Mouse (Mus musculus) heart, postnatal 4 days (tissue): ENCODE data around the gene Apol8. TPM values are rescaled to one million over a fixed set of nuclear protein-coding genes. Genes with fewer than 3 reads are reported as not detected.

ENCODE experiments used
- total RNA-seq, 2 experiments: library from RNA; stranded (reverse); gene quantifications; 2 replicates each; pipeline ENCODE4 v1.2.3; 2021

Gene Apol8
- total RNA-seq, 2 experiments from 2014 or later, result 0.17 to 0.38 TPM

Other genes with a start within 250 kb of the Apol8 start
- gene Apol11a, start 248.7 kb downstream of the Apol8 start, total RNA-seq, result not detected
- gene Apol7c, start 223.7 kb downstream of the Apol8 start, total RNA-seq, result not detected
- gene 1700025B11Rik, start 195.1 kb downstream of the Apol8 start, total RNA-seq, result not detected
- not detected for gene Apol10b, start 160.9 kb downstream of the Apol8 start, total RNA-seq
- gene Gm36245, start 157.7 kb downstream of the Apol8 start, total RNA-seq, result not detected
- gene Apol11b, start 113.7 kb downstream of the Apol8 start, total RNA-seq, result under 1 TPM; 0.29 to 0.41 TPM
- gene Apol7e, start 58.1 kb downstream of the Apol8 start, total RNA-seq, result under 1 TPM in 1 of 2 experiments, not detected in 1; 0.12 TPM
- gene Apol9b, start 28.0 kb downstream of the Apol8 start, total RNA-seq, result under 1 TPM in 1 of 2 experiments, not detected in 1; 0.41 TPM
- 100 to 1,000 TPM; 219 to 228 TPM for gene Myh9, start 85.2 kb upstream of the Apol8 start, total RNA-seq
- 100 to 1,000 TPM; 192 to 198 TPM for gene Txn2, start 172.0 kb upstream of the Apol8 start, total RNA-seq
- gene Foxred2, start 199.7 kb upstream of the Apol8 start, total RNA-seq, result under 1 TPM; 0.18 to 0.29 TPM
- 100 to 1,000 TPM; 113 to 115 TPM for gene Eif3d, start 213.8 kb upstream of the Apol8 start, total RNA-seq